Mouse (Mus musculus): ENCODE results near the gene Pdpn.

The Pdpn gene

GRCm38 (mm10) chr4:143298431-143299315, 691 bp downstream of the Pdpn start:
- DNase-seq, result no peak

- DNase-seq, result no peak
Measured at GRCm38 (mm10) chr4:143297016-143297556, 2.3 kb downstream of the Pdpn start.

- no peak for DNase-seq
Measured at GRCm38 (mm10) chr4:143296153-143296552, 3.2 kb downstream of the Pdpn start.

GRCm38 (mm10) chr4:143294324-143294723, 5.0 kb downstream of the Pdpn start:
- no peak for DNase-seq

- no peak for DNase-seq
Measured at GRCm38 (mm10) chr4:143288880-143289279, 10.5 kb downstream of the Pdpn start.

GRCm38 (mm10) chr4:143288473-143288872, 10.9 kb downstream of the Pdpn start:
- DNase-seq, result no peak

- no peak for DNase-seq
Measured at GRCm38 (mm10) chr4:143287065-143287464, 12.3 kb downstream of the Pdpn start.

- peak; percentile 8 for DNase-seq
Measured at GRCm38 (mm10) chr4:143280166-143280565, 19.2 kb downstream of the Pdpn start.

- no peak for DNase-seq
Measured at GRCm38 (mm10) chr4:143279661-143280060, 19.7 kb downstream of the Pdpn start.

- no peak for DNase-seq
Measured at GRCm38 (mm10) chr4:143279016-143279415, 20.3 kb downstream of the Pdpn start.

GRCm38 (mm10) chr4:143278429-143278871, 20.9 kb downstream of the Pdpn start:
- DNase-seq, result no peak

GRCm38 (mm10) chr4:143277319-143277718, 22.0 kb downstream of the Pdpn start:
- no peak for DNase-seq

- DNase-seq, result no peak
Measured at GRCm38 (mm10) chr4:143271571-143271970, 27.8 kb downstream of the Pdpn start.

- no peak for DNase-seq
Measured at GRCm38 (mm10) chr4:143270903-143271302, 28.5 kb downstream of the Pdpn start.

- no peak for DNase-seq
Measured at GRCm38 (mm10) chr4:143262696-143263095, 36.7 kb downstream of the Pdpn start.

- no peak for DNase-seq
Measured at GRCm38 (mm10) chr4:143259718-143260349, 39.5 kb downstream of the Pdpn start.

- DNase-seq, result peak; percentile 23
Measured at GRCm38 (mm10) chr4:143258517-143258916, 40.8 kb downstream of the Pdpn start.

- no peak for DNase-seq
Measured at GRCm38 (mm10) chr4:143257971-143258370, 41.4 kb downstream of the Pdpn start.

GRCm38 (mm10) chr4:143255541-143255940, 43.8 kb downstream of the Pdpn start:
- no peak for DNase-seq

GRCm38 (mm10) chr4:143253356-143253755, 46.0 kb downstream of the Pdpn start:
- no peak for DNase-seq

GRCm38 (mm10) chr4:143248050-143248449, 51.3 kb downstream of the Pdpn start:
- no peak for DNase-seq

GRCm38 (mm10) chr4:143241294-143241693, 58.1 kb downstream of the Pdpn start:
- no peak for DNase-seq

GRCm38 (mm10) chr4:143239615-143240201, 59.7 kb downstream of the Pdpn start:
- no peak for DNase-seq

All from cerebellum, adult 8-10 months (tissue).